Mouse (Mus musculus) hindbrain, embryonic 16.5 days (tissue): ENCODE measurements around the gene Zfp618. TPM values are rescaled to one million over a fixed set of nuclear protein-coding genes. Genes with fewer than 3 reads are reported as not detected.

Source experiments
- ATAC-seq: fragments of 200-750 bp; cut with Nextera tagmentation; 2 replicates; pipeline ENCODE4 v1.8.0; 2017; ENCODE audit warnings: moderate TSS enrichment, moderate library complexity
- H3K27ac ChIP-seq: fragments of 300-500 bp; sonication (generic); 2 replicates; pipeline ENCODE4 v1.5.1; 2014; ENCODE audit warnings: low read depth, mild to moderate bottlenecking, control low read depth, low read length, moderate library complexity
- H3K27me3 ChIP-seq: fragments of 300-500 bp; sonication (generic); replicated peaks from 2 replicates; pipeline ENCODE4 v1.6.1; 2014; ENCODE audit warnings: low read length; ENCODE audit not compliant: control insufficient read depth, insufficient read depth
- H3K36me3 ChIP-seq: fragments of 300-500 bp; sonication (generic); 2 replicates; pipeline ENCODE4 v1.6.1; 2014; ENCODE audit warnings: mild to moderate bottlenecking, low read length, moderate library complexity, mixed read lengths; ENCODE audit not compliant: control insufficient read depth, insufficient read depth
- H3K4me1 ChIP-seq: fragments of 300-500 bp; sonication (generic); 2 replicates; pipeline ENCODE4 v1.6.1; 2014; ENCODE audit warnings: low read depth, low read length; ENCODE audit not compliant: control insufficient read depth, insufficient read depth
- H3K4me2 ChIP-seq: fragments of 300-500 bp; sonication (generic); 2 replicates; pipeline ENCODE4 v1.6.1; 2014; ENCODE audit warnings: mild to moderate bottlenecking, low read length, control low read depth, moderate library complexity
- H3K4me3 ChIP-seq: fragments of 300-500 bp; sonication (generic); 2 replicates; pipeline ENCODE4 v1.5.1; 2014; ENCODE audit warnings: mild to moderate bottlenecking, low read length, control low read depth, moderate library complexity
- H3K9ac ChIP-seq: fragments of 300-500 bp; sonication (generic); 2 replicates; pipeline ENCODE4 v1.6.1; 2014; ENCODE audit warnings: low read depth, mild to moderate bottlenecking, control low read depth, low read length, moderate library complexity
- H3K9me3 ChIP-seq: fragments of 300-500 bp; sonication (generic); 2 replicates; pipeline ENCODE4 v1.6.1; 2014; ENCODE audit warnings: mild to moderate bottlenecking, low read length, moderate library complexity; ENCODE audit not compliant: control insufficient read depth
- WGBS: fragments of 180-500 bp; shearing (Covaris S2); extraction: QIAGEN DNeasy Blood & Tissue Kit; methylation state at CpG from one replicate; pipeline ENCODE4 v1.1.7; 2014; 5-methylcytosine and 5-hydroxymethylcytosine counted together
- polyA plus RNA-seq: library from polyadenylated mRNA; unstranded; fragments of >200 nt; fragmentation: Nextera tagmentation; extraction: Ambion mirVana; gene quantifications from 2 replicates; pipeline ENCODE4 v1.2.1, GENCODE M21; 2015

The Zfp618 gene
- polyA plus RNA-seq, 1 experiment from 2014 or later: 22.9 TPM

GRCm38 (mm10) chr4:63061411-63061810 is 96.0 kb downstream of the Zfp618 start:
- H3K4me2 ChIP-seq: no peak overlapping the region
- no peaks in the 10 kb centered on the region for H3K36me3 ChIP-seq
- WGBS: 96% methylated on average over 6 of the region's 6 CpGs
- ATAC-seq: no peak
- no peak overlapping the region for H3K9ac ChIP-seq
- no peak overlapping the region for H3K4me3 ChIP-seq
- no peak overlapping the region for H3K27ac ChIP-seq
- H3K9me3 ChIP-seq: no peaks in the 10 kb centered on the region
- peaks cover 12% of the 10 kb centered on the region for H3K4me1 ChIP-seq
- no peaks in the 10 kb centered on the region for H3K27me3 ChIP-seq

GRCm38 (mm10) chr4:63063360-63063759 is 98.0 kb downstream of the Zfp618 start:
- ATAC-seq: no peak
- Histone ChIP-seq H3K4me2 (no peak overlapping the region), H3K27me3 (no peaks in the 10 kb centered on the region), H3K4me1 (peaks cover 7% of the 10 kb centered on the region), H3K36me3 (no peaks in the 10 kb centered on the region), H3K4me3 (no peak overlapping the region), H3K27ac (no peak overlapping the region), H3K9me3 (no peaks in the 10 kb centered on the region), H3K9ac (no peak overlapping the region)
- WGBS: 99% methylated on average over 4 of the region's 4 CpGs

GRCm38 (mm10) chr4:63064911-63065310 is 99.5 kb downstream of the Zfp618 start:
- 85% methylated on average over 9 of the region's 9 CpGs for WGBS
- no peak for ATAC-seq

GRCm38 (mm10) chr4:63066796-63067195 is 101.4 kb downstream of the Zfp618 start:
- no peak overlapping the region for H3K27ac ChIP-seq
- no peaks in the 10 kb centered on the region for H3K27me3 ChIP-seq
- H3K9me3 ChIP-seq: no peaks in the 10 kb centered on the region
- 91% methylated on average over 4 of the region's 4 CpGs for WGBS
- no peak overlapping the region for H3K4me3 ChIP-seq
- no peaks in the 10 kb centered on the region for H3K4me1 ChIP-seq
- H3K36me3 ChIP-seq: no peaks in the 10 kb centered on the region
- H3K4me2 ChIP-seq: no peak overlapping the region
- ATAC-seq: no peak
- H3K9ac ChIP-seq: no peak overlapping the region

More at GRCm38 (mm10) chr4:63064911-63065310, 99.5 kb downstream of the Zfp618 start:
- no peaks in the 10 kb centered on the region for H3K9me3 ChIP-seq
- H3K36me3 ChIP-seq: no peaks in the 10 kb centered on the region
- H3K9ac ChIP-seq: no peak overlapping the region
- peaks cover 5% of the 10 kb centered on the region for H3K4me1 ChIP-seq
- no peaks in the 10 kb centered on the region for H3K27me3 ChIP-seq
- no peak overlapping the region for H3K27ac ChIP-seq
- no peak overlapping the region for H3K4me2 ChIP-seq
- no peak overlapping the region for H3K4me3 ChIP-seq

GRCm38 (mm10) chr4:63067822-63068221 is 102.4 kb downstream of the Zfp618 start:
- Histone ChIP-seq H3K27ac (no peak overlapping the region), H3K9ac (no peak overlapping the region), H3K4me1 (no peaks in the 10 kb centered on the region), H3K9me3 (no peaks in the 10 kb centered on the region), H3K27me3 (no peaks in the 10 kb centered on the region), H3K4me2 (no peak overlapping the region), H3K4me3 (no peak overlapping the region), H3K36me3 (no peaks in the 10 kb centered on the region)
- WGBS: 75% methylated on average over 6 of the region's 6 CpGs
- no peak for ATAC-seq

- H3K9me3 ChIP-seq: no peaks in the 10 kb centered on the region
- ATAC-seq: no peak; the same call in 1 of the 2 replicates
- H3K36me3 ChIP-seq: no peaks in the 10 kb centered on the region
- no peaks in the 10 kb centered on the region for H3K4me1 ChIP-seq
- no peak overlapping the region for H3K4me3 ChIP-seq
- H3K27ac ChIP-seq: no peak overlapping the region
- H3K27me3 ChIP-seq: no peaks in the 10 kb centered on the region
- H3K9ac ChIP-seq: no peak overlapping the region
- WGBS: 90% methylated on average over 12 of the region's 12 CpGs
- H3K4me2 ChIP-seq: no peak overlapping the region
These were observed 103.3 kb downstream of the Zfp618 start for GRCm38 (mm10) chr4:63068499-63069175.

GRCm38 (mm10) chr4:63071413-63072260 is 106.3 kb downstream of the Zfp618 start:
- H3K27ac ChIP-seq: no peak overlapping the region
- H3K4me2 ChIP-seq: no peak overlapping the region
- no peaks in the 10 kb centered on the region for H3K9me3 ChIP-seq
- 81% methylated on average over 15 of the region's 15 CpGs for WGBS
- H3K27me3 ChIP-seq: no peaks in the 10 kb centered on the region
- no peaks in the 10 kb centered on the region for H3K36me3 ChIP-seq
- H3K4me1 ChIP-seq: no peaks in the 10 kb centered on the region
- ATAC-seq: no peak
- no peak overlapping the region for H3K9ac ChIP-seq
- no peak overlapping the region for H3K4me3 ChIP-seq

- ATAC-seq: no peak
- WGBS: 93% methylated on average over 2 of the region's 2 CpGs
These were observed 107.8 kb downstream of the Zfp618 start for GRCm38 (mm10) chr4:63073139-63073538.

GRCm38 (mm10) chr4:63079159-63079558 is 113.8 kb downstream of the Zfp618 start:
- H3K4me2 ChIP-seq: no peak overlapping the region
- 0 out of 2 replicates have a peak, but pooled peaks cover 3% of the 10 kb centered on the region for H3K4me1 ChIP-seq
- no peak overlapping the region for H3K27ac ChIP-seq
- WGBS: 72% methylated on average over 7 of the region's 7 CpGs
- peaks cover 11% of the 10 kb centered on the region; the same call in 1 of the 2 replicates for H3K36me3 ChIP-seq
- ATAC-seq: peak; percentile 38; the same call in 1 of the 2 replicates
- H3K9me3 ChIP-seq: no peaks in the 10 kb centered on the region
- no peak overlapping the region for H3K4me3 ChIP-seq
- H3K9ac ChIP-seq: no peak overlapping the region
- H3K27me3 ChIP-seq: no peaks in the 10 kb centered on the region

More at GRCm38 (mm10) chr4:63073139-63073538, 107.8 kb downstream of the Zfp618 start:
- H3K4me1 ChIP-seq: no peaks in the 10 kb centered on the region
- H3K36me3 ChIP-seq: 0 out of 2 replicates have a peak, but pooled peaks cover 4% of the 10 kb centered on the region
- H3K9me3 ChIP-seq: no peaks in the 10 kb centered on the region
- H3K9ac ChIP-seq: no peak overlapping the region
- H3K27ac ChIP-seq: no peak overlapping the region
- H3K27me3 ChIP-seq: no peaks in the 10 kb centered on the region
- no peak overlapping the region for H3K4me2 ChIP-seq
- no peak overlapping the region for H3K4me3 ChIP-seq
